Mouse (Mus musculus) neural tube, embryonic 11.5 days (tissue): ENCODE measurements around the gene Abhd18. TPM values are rescaled to one million over a fixed set of nuclear protein-coding genes. Genes with fewer than 3 reads are reported as not detected.
"Not testable (repeated sequence)": the region's sequence is repeated elsewhere in the genome, so short reads cannot be mapped to it uniquely, and the experiment has no call there.

Experiments
- ATAC-seq: fragments of 200-750 bp; cut with Nextera tagmentation; 2 replicates; pipeline ENCODE4 v1.8.0; 2017; ENCODE audit warnings: moderate number of reproducible peaks, mild to moderate bottlenecking, moderate TSS enrichment, moderate library complexity; ENCODE audit not compliant: insufficient read depth, low FRiP score, low TSS enrichment
- DNase-seq: peaks from one replicate; pipeline ENCODE4 v3.0.0-alpha.2; 2015; ENCODE audit warnings: low spot score
- H3K27ac ChIP-seq: fragments of 300-500 bp; sonication (generic); 2 replicates; pipeline ENCODE4 v1.5.1; 2014; ENCODE audit warnings: low read depth, mild to moderate bottlenecking, low read length
- H3K27me3 ChIP-seq: fragments of 300-500 bp; sonication (generic); 2 replicates; pipeline ENCODE4 v1.6.1; 2014; ENCODE audit warnings: mild to moderate bottlenecking, low read length, mixed read lengths; ENCODE audit not compliant: control insufficient read depth, insufficient read depth
- H3K36me3 ChIP-seq: fragments of 300-500 bp; sonication (generic); 2 replicates; pipeline ENCODE4 v1.6.1; 2014; ENCODE audit warnings: mild to moderate bottlenecking, low read length, moderate library complexity, mixed read lengths; ENCODE audit not compliant: control insufficient read depth, insufficient read depth
- H3K4me1 ChIP-seq: fragments of 300-500 bp; sonication (generic); 2 replicates; pipeline ENCODE4 v1.6.1; 2014; ENCODE audit warnings: low read length, mixed read lengths; ENCODE audit not compliant: control insufficient read depth, insufficient read depth
- H3K4me2 ChIP-seq: fragments of 300-500 bp; sonication (generic); 2 replicates; pipeline ENCODE4 v1.6.1; 2014; ENCODE audit warnings: low read depth, mild to moderate bottlenecking, moderate library complexity
- H3K4me3 ChIP-seq: fragments of 300-500 bp; sonication (generic); 2 replicates; pipeline ENCODE4 v1.5.1; 2014; ENCODE audit warnings: low read depth, low read length
- H3K9ac ChIP-seq: fragments of 300-500 bp; sonication (generic); 2 replicates; pipeline ENCODE4 v1.6.1; 2014; ENCODE audit warnings: mild to moderate bottlenecking, low read length
- H3K9me3 ChIP-seq: fragments of 300-500 bp; sonication (generic); 2 replicates; pipeline ENCODE4 v1.6.1; 2016; ENCODE audit warnings: low read length; ENCODE audit not compliant: control insufficient read depth
- WGBS: fragments of 180-500 bp; shearing (Covaris S2); extraction: QIAGEN DNeasy Blood & Tissue Kit; methylation state at CpG from one replicate; pipeline ENCODE4 v1.1.7; 2014; 5-methylcytosine and 5-hydroxymethylcytosine counted together
- polyA plus RNA-seq: library from polyadenylated mRNA; unstranded; fragments of >200 nt; fragmentation: Nextera tagmentation; extraction: Ambion mirVana; gene quantifications from 2 replicates; pipeline ENCODE4 v1.2.1, GENCODE M21; 2014

Gene Abhd18
- polyA plus RNA-seq, 1 experiment from 2014 or later: 6.4 TPM

DNA sequence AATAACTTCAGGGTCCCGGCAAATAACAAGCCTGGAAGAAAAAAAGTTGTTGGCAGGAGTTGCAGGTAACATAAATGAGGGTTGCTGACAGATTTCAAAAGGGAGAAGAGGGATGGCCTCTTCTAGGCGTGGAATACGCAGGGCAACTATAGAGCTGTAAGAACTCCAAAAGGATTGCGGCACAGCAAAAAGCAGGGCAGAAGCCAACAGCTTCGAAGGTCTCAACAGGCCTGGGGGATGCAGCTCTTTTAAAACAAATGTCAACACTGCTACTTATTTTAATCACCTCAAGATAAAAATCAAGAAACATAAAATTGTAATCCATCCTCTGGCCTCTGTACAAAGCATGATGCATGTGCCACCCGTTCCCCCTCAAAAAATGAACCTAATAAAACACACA lies 1.2 kb upstream of the Abhd18 start:
- not testable (repeated sequence) for H3K9me3 ChIP-seq, H3K27ac ChIP-seq, H3K4me2 ChIP-seq, H3K4me1 ChIP-seq, H3K4me3 ChIP-seq, H3K36me3 ChIP-seq, DNase-seq, H3K27me3 ChIP-seq, ATAC-seq
- 0 out of 2 replicates have a peak overlapping the region, but pooled peaks have one; percentile 18 for H3K9ac ChIP-seq
- WGBS: 88% methylated on average over 5 of the region's 6 CpGs

GRCm38 (mm10) chr3:40846473-40846956 lies 255 bp upstream of the Abhd18 start, which contains the start of gene Mfsd8:
Gene Mfsd8, minus strand, starts transcription at chr3:40846886.
- WGBS: under 1% methylated on average over 33 of the region's 39 CpGs
- H3K4me1 ChIP-seq, H3K27me3 ChIP-seq, H3K9me3 ChIP-seq, H3K36me3 ChIP-seq: not testable (repeated sequence)
- Histone ChIP-seq H3K27ac (peak within 1 kb of the TSS; percentile 50; the same call in 1 of the 2 replicates), H3K4me3 (peak within 1 kb of the TSS; percentile 38), H3K9ac (peak within 1 kb of the TSS; percentile 59), H3K4me2 (peak within 1 kb of the TSS; percentile 56)
- peak; percentile 98 for DNase-seq
- ATAC-seq: peak; percentile 98

DNA sequence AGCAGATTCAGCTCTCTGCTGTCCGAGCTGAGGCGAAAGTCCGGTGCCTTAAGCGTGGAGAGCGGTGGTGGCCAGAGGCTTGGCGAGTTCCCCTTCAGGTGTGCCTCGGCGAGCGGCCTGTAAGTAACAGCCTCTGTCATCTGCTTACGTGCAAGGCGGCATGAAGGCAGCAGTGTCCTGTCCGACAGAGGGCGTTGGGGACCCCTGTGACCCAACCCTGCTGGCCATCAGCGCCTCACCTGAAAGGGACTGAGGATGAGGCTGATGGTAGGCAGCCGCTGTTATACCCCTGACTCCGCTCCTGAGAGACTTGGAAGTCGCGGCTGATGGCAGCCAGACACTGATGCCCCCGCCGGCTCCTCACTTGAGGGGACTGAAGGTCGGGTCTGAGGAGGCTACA lies 248 bp downstream of the Abhd18 start:
- H3K9ac ChIP-seq: peak overlapping the region; percentile 49
- peak overlapping the region; percentile 56 for H3K4me2 ChIP-seq
- not testable (repeated sequence) for H3K36me3 ChIP-seq, H3K9me3 ChIP-seq, ATAC-seq, H3K27me3 ChIP-seq, H3K4me1 ChIP-seq, H3K27ac ChIP-seq
- 0% methylated on average over 15 of the region's 21 CpGs for WGBS
- peak; percentile 47 for DNase-seq
- H3K4me3 ChIP-seq: peak overlapping the region; percentile 38

DNA sequence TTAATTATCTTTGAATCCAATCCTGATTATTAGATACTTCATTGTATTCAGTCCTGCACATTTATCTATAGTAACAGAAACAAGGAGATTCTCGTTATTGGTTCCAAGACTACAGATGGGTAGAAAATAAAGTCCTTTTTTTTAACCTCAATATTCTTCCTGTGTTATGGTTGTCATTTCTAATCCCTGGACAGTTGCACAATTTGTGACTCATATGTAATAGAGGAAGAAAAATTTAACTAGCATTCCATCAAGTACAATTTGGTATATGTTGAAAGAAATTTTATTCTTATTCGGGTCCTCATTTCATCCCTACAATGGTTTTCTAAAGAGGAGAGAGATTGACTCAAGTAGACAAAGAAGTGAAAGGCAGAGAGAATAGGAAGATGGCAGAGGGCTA lies 1.2 kb downstream of the Abhd18 start:
- not testable (repeated sequence) for ATAC-seq, H3K27ac ChIP-seq, DNase-seq, H3K9me3 ChIP-seq, H3K27me3 ChIP-seq, H3K9ac ChIP-seq, H3K4me2 ChIP-seq, H3K4me3 ChIP-seq, H3K4me1 ChIP-seq, H3K36me3 ChIP-seq
- WGBS: 94% methylated on average over 2 of the region's 2 CpGs

DNA sequence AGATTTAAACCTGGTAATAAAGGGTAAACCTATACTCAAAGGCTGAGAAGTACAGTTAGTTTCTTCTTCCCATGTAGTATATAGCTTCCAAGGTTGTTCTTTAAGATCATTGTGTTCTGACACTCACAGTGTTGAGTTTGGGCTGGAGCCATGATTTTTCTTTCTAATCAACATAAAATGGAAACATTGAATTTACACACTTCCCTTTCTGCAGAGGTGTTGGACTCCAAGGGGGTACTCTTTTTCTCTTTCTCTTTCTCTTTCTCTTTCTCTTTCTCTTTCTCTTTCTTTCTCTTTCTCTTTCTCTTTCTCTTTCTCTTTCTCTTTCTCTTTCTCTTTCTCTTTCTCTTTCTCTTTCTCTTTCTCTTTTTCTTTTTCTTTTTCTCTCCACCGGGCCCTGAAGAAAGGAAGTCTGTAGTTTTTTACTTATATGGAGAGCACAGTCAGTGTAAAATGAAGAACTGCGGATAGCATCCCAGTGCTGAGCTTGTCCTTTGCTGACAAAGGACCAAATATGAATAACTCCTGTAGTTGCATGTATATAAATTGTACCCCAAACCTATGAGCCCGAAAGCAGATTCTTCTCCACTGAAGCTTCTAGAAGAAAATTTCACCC lies 6.5 kb downstream of the Abhd18 start:
- H3K9ac ChIP-seq, ATAC-seq, DNase-seq, H3K4me3 ChIP-seq, H3K4me2 ChIP-seq, H3K4me1 ChIP-seq, H3K36me3 ChIP-seq, H3K9me3 ChIP-seq, H3K27me3 ChIP-seq, H3K27ac ChIP-seq: not testable (repeated sequence)
- WGBS: 89% methylated on average over 3 of the region's 3 CpGs

DNA sequence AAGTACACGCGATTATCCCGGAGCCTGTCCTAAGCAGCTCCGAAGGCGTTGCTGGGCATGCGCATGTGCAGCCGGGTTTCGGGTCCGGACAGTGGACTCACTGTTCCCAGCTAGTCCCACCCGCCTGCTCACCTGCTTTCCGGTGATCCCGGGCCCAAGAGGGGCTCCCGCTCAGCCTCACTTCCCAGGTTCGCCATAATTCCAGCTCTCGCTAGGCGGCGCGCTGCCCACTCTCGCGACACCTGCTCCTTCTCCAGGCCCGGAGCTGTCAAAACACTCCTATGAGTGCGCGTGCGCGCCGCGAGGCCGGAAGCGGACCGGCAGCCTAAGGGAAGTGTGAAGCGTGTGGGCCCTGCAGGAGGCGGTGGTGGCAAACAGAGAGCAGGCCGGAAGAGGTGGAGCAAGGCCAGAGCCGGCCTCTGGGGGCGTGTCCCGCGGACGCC lies 47.1 kb downstream of the Abhd18 start:
- ATAC-seq (peak; percentile 99), DNase-seq (peak; percentile 98)
- WGBS: 0% methylated on average over 35 of the region's 38 CpGs
- not testable (repeated sequence) for H3K27ac ChIP-seq, H3K36me3 ChIP-seq, H3K9me3 ChIP-seq, H3K27me3 ChIP-seq, H3K4me1 ChIP-seq
- peak overlapping the region; percentile 43 for H3K4me3 ChIP-seq
- H3K9ac ChIP-seq: peak overlapping the region; percentile 56
- peak overlapping the region; percentile 42 for H3K4me2 ChIP-seq

GRCm38 (mm10) chr3:40894336-40894735 lies 47.6 kb downstream of the Abhd18 start:
- Histone ChIP-seq H3K4me2 (peak overlapping the region; percentile 65), H3K4me3 (peak overlapping the region; percentile 43), H3K9ac (peak overlapping the region; percentile 49; the same call in 1 of the 2 replicates)
- ATAC-seq, H3K27me3 ChIP-seq, H3K9me3 ChIP-seq, H3K4me1 ChIP-seq, H3K27ac ChIP-seq, H3K36me3 ChIP-seq: not testable (repeated sequence)
- WGBS: 2% methylated on average over 20 of the region's 24 CpGs
- peak; percentile 41 for DNase-seq

DNA sequence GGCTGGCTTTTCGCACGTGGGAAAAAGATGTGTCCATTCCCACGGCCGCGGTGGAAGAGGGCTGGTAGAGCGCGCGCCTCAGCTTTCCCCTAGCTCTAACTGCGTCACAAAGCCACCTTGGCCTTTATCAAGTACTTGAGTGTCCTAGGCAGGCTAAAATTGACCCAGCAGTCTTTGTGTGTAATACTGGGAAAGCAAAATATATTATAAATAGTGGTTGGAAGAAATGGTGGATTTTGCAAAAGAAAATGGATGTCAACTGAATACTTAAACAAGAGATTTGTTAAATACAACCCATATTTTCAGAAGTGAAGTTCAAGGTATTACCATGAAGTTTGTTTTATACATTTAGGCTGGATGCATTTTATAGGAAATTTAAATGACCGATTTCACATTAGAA lies 55.7 kb downstream of the Abhd18 start, which contains the start of gene 1700034I23Rik:
1700034I23Rik (minus strand) TSS at position 101 of the 400 bp plus-strand sequence.
- WGBS: 99% methylated on average over 2 of the region's 10 CpGs

DNA sequence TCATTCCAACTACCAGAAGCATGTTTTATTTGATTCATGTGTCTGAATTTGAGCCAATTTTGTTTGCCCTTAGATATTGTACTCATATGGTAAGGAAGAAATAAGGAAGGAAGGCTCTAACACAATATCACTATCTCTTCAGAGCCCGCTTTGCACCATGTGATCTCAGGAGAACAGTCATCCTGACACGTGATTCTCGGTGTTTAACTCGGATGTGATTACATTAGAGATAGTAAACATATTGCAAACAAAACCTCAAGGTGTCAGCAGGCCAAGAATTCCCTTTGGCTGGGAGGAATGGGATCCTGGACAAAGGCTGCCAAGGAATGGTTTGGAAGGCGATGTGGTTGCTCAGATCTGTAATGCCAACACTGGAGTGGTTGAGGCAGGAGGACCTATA lies 91.4 kb downstream of the Abhd18 start:
- no peaks in the 10 kb centered on the region for H3K9me3 ChIP-seq
- H3K4me1 ChIP-seq: no peaks in the 10 kb centered on the region
- H3K27me3 ChIP-seq: no peaks in the 10 kb centered on the region
- no peak overlapping the region for H3K9ac ChIP-seq
- H3K4me2 ChIP-seq: no peak overlapping the region
- ATAC-seq (no peak), DNase-seq (no peak)
- H3K4me3 ChIP-seq: no peak overlapping the region
- no peak overlapping the region for H3K27ac ChIP-seq
- 88% methylated on average over 5 of the region's 5 CpGs for WGBS
- H3K36me3 ChIP-seq: no peaks in the 10 kb centered on the region

More for the DNA sequence above, 55.7 kb downstream of the Abhd18 start, which contains the start of gene 1700034I23Rik:
- H3K4me3 ChIP-seq, H3K4me1 ChIP-seq, H3K9ac ChIP-seq, H3K4me2 ChIP-seq, H3K36me3 ChIP-seq, DNase-seq, ATAC-seq, H3K27me3 ChIP-seq, H3K9me3 ChIP-seq, H3K27ac ChIP-seq: not testable (repeated sequence)
